Mouse (Mus musculus): ENCODE results near the gene Psg19.
"Not testable (repeated sequence)": the region's sequence is repeated elsewhere in the genome, so short reads cannot be mapped to it uniquely, and the experiment has no call there.

Psg19 gene

GRCm38 (mm10) chr7:18798420-18798819 lies at the start of gene Psg19:
Gene Psg19, minus strand, starts transcription at chr7:18798520.
- DNase-seq (ENCODE audit: low spot score) = no peak

GRCm38 (mm10) chr7:18844811-18845210 lies 46.5 kb upstream of the Psg19 start:
- DNase-seq (ENCODE audit: low spot score) = no peak

GRCm38 (mm10) chr7:18841174-18841567 lies 42.9 kb upstream of the Psg19 start:
- DNase-seq (ENCODE audit: low spot score) = no peak

GRCm38 (mm10) chr7:18840386-18841173 lies 42.3 kb upstream of the Psg19 start:
- DNase-seq (ENCODE audit: low spot score) = peak; percentile 35

GRCm38 (mm10) chr7:18839865-18840264 lies 41.5 kb upstream of the Psg19 start, which contains the start of gene Mill2:
Gene Mill2, plus strand, starts transcription at chr7:18839966.
- no peak for DNase-seq (ENCODE audit: low spot score)

- no peak for DNase-seq (ENCODE audit: low spot score)
These were observed 34.0 kb upstream of the Psg19 start for GRCm38 (mm10) chr7:18832298-18832697.

- DNase-seq (ENCODE audit: low spot score) = no peak
These were observed 31.2 kb upstream of the Psg19 start for GRCm38 (mm10) chr7:18829545-18829944.

GRCm38 (mm10) chr7:18828592-18828991 lies 30.3 kb upstream of the Psg19 start:
- no peak for DNase-seq (ENCODE audit: low spot score)

- no peak for DNase-seq (ENCODE audit: low spot score)
These were observed 29.6 kb upstream of the Psg19 start for GRCm38 (mm10) chr7:18827792-18828546.

- no peak for DNase-seq (ENCODE audit: low spot score)
These were observed 23.2 kb upstream of the Psg19 start, which contains the start of gene Psg17 for GRCm38 (mm10) chr7:18821507-18821906. Gene Psg17, minus strand, starts transcription at chr7:18821607.

- DNase-seq (ENCODE audit: low spot score) = no peak
These were observed 20.0 kb upstream of the Psg19 start for GRCm38 (mm10) chr7:18818301-18818700.

- no peak for DNase-seq (ENCODE audit: low spot score)
These were observed 5.2 kb upstream of the Psg19 start for GRCm38 (mm10) chr7:18803526-18803925.

GRCm38 (mm10) chr7:18799129-18799528 lies 809 bp upstream of the Psg19 start:
- no peak for DNase-seq (ENCODE audit: low spot score)

GRCm38 (mm10) chr7:18790671-18791070 lies 7.6 kb downstream of the Psg19 start:
- DNase-seq (ENCODE audit: low spot score) = not testable (repeated sequence)

GRCm38 (mm10) chr7:18781301-18781700 lies 17.0 kb downstream of the Psg19 start:
- DNase-seq (ENCODE audit: low spot score) = not testable (repeated sequence)

- DNase-seq (ENCODE audit: low spot score) = no peak
These were observed 19.0 kb downstream of the Psg19 start for GRCm38 (mm10) chr7:18779337-18779781.

GRCm38 (mm10) chr7:18762885-18763284 lies 35.4 kb downstream of the Psg19 start:
- not testable (repeated sequence) for DNase-seq (ENCODE audit: low spot score)

- not testable (repeated sequence) for DNase-seq (ENCODE audit: low spot score)
These were observed 38.2 kb downstream of the Psg19 start for GRCm38 (mm10) chr7:18760152-18760551.

- peak; percentile 15 for DNase-seq (ENCODE audit: low spot score)
These were observed 48.3 kb downstream of the Psg19 start for GRCm38 (mm10) chr7:18749896-18750477.

GRCm38 (mm10) chr7:18748994-18749895 lies 49.1 kb downstream of the Psg19 start:
- DNase-seq (ENCODE audit: low spot score) = no peak

- DNase-seq (ENCODE audit: low spot score) = not testable (repeated sequence)
These were observed 50.9 kb downstream of the Psg19 start for GRCm38 (mm10) chr7:18747420-18747819.

All from ovary, postnatal 36 days (tissue).